Mouse (Mus musculus): ENCODE results near the gene S100a9. TPM values are rescaled to one million over a fixed set of nuclear protein-coding genes. Genes with fewer than 3 reads are reported as not detected.

Gene S100a9
- total and polyA plus RNA-seq, 3 experiments: not detected

Other genes with a start within 250 kb of the S100a9 start
- not detected in 2 replicates for gene Npr1, start 229.9 kb downstream of the S100a9 start, total RNA-seq (2012; rRNA removed)
- under 1 TPM in 1 of 2 experiments, not detected in 1; 0.11 TPM for gene Npr1, start 229.9 kb downstream of the S100a9 start, polyA plus RNA-seq (2012; ENCODE audit: insufficient read depth in 1 of 2, insufficient read length in 2 of 2, low read depth in 1 of 2, low replicate concordance in 2 of 2, missing spikeins in 1 of 2)
- 162 and 175 TPM in 2 replicates for gene Ilf2, start 219.6 kb downstream of the S100a9 start, total RNA-seq (2012; rRNA removed)
- gene Ilf2, start 219.6 kb downstream of the S100a9 start, polyA plus RNA-seq (2012; ENCODE audit: insufficient read depth in 1 of 2, insufficient read length in 2 of 2, low read depth in 1 of 2, low replicate concordance in 2 of 2, missing spikeins in 1 of 2): 100 to 1,000 TPM; 107 to 223 TPM
- 24.5 and 25.2 TPM in 2 replicates for gene Snapin, start 204.7 kb downstream of the S100a9 start, total RNA-seq (2012; rRNA removed)
- gene Snapin, start 204.7 kb downstream of the S100a9 start, polyA plus RNA-seq (2012; ENCODE audit: insufficient read depth in 1 of 2, insufficient read length in 2 of 2, low read depth in 1 of 2, low replicate concordance in 2 of 2, missing spikeins in 1 of 2): 10 to 100 TPM in 1 of 2 experiments, not detected in 1; 46.8 TPM
- 201 and 202 TPM in 2 replicates for gene Chtop, start 186.2 kb downstream of the S100a9 start, total RNA-seq (2012; rRNA removed)
- 100 to 1,000 TPM in 1 of 2 experiments, not detected in 1; 320 TPM for gene Chtop, start 186.2 kb downstream of the S100a9 start, polyA plus RNA-seq (2012; ENCODE audit: insufficient read depth in 1 of 2, insufficient read length in 2 of 2, low read depth in 1 of 2, low replicate concordance in 2 of 2, missing spikeins in 1 of 2)
- gene S100a1, start 181.3 kb downstream of the S100a9 start, total RNA-seq (2012; rRNA removed): 8.7 and 14.4 TPM in 2 replicates
- gene S100a1, start 181.3 kb downstream of the S100a9 start, polyA plus RNA-seq (2012; ENCODE audit: insufficient read depth in 1 of 2, insufficient read length in 2 of 2, low read depth in 1 of 2, low replicate concordance in 2 of 2, missing spikeins in 1 of 2): 10 to 100 TPM in 1 of 2 experiments, not detected in 1; 22.2 TPM
- 26.1 and 29.9 TPM in 2 replicates for gene S100a13, start 181.3 kb downstream of the S100a9 start, total RNA-seq (2012; rRNA removed)
- gene S100a13, start 181.3 kb downstream of the S100a9 start, polyA plus RNA-seq (2012; ENCODE audit: insufficient read depth in 1 of 2, insufficient read length in 2 of 2, low read depth in 1 of 2, low replicate concordance in 2 of 2, missing spikeins in 1 of 2): 10 to 100 TPM in 1 of 2 experiments, not detected in 1; 22.0 TPM
- gene S100a14, start 168.9 kb downstream of the S100a9 start, total RNA-seq (2012; rRNA removed): not detected in 2 replicates
- gene S100a14, start 168.9 kb downstream of the S100a9 start, polyA plus RNA-seq (2012; ENCODE audit: insufficient read depth in 1 of 2, insufficient read length in 2 of 2, low read depth in 1 of 2, low replicate concordance in 2 of 2, missing spikeins in 1 of 2): not detected
- not detected in 2 replicates for gene S100a16, start 158.5 kb downstream of the S100a9 start, total RNA-seq (2012; rRNA removed)
- gene S100a16, start 158.5 kb downstream of the S100a9 start, polyA plus RNA-seq (2012; ENCODE audit: insufficient read depth in 1 of 2, insufficient read length in 2 of 2, low read depth in 1 of 2, low replicate concordance in 2 of 2, missing spikeins in 1 of 2): not detected
- 0.04 TPM in 1 of 2 replicates, not detected in the other for gene S100a3, start 135.1 kb downstream of the S100a9 start, total RNA-seq (2012; rRNA removed)
- under 1 TPM in 1 of 2 experiments, not detected in 1; 0.03 TPM for gene S100a3, start 135.1 kb downstream of the S100a9 start, polyA plus RNA-seq (2012; ENCODE audit: insufficient read depth in 1 of 2, insufficient read length in 2 of 2, low read depth in 1 of 2, low replicate concordance in 2 of 2, missing spikeins in 1 of 2)
- gene S100a2, start 105.5 kb downstream of the S100a9 start, total RNA-seq (2012; rRNA removed): not detected in 2 replicates
- gene S100a2, start 105.5 kb downstream of the S100a9 start, polyA plus RNA-seq (2012; ENCODE audit: insufficient read depth in 1 of 2, insufficient read length in 2 of 2, low read depth in 1 of 2, low replicate concordance in 2 of 2, missing spikeins in 1 of 2): not detected
- gene Gm42674, start 93.8 kb downstream of the S100a9 start, total RNA-seq (2012; rRNA removed): not detected in 2 replicates
- gene Gm42674, start 93.8 kb downstream of the S100a9 start, polyA plus RNA-seq (2012; ENCODE audit: insufficient read depth in 1 of 2, insufficient read length in 2 of 2, low read depth in 1 of 2, low replicate concordance in 2 of 2, missing spikeins in 1 of 2): not detected
- gene S100a4, start 92.0 kb downstream of the S100a9 start, total RNA-seq (2012; rRNA removed): 0.73 and 0.82 TPM in 2 replicates
- 1 to 10 TPM in 1 of 2 experiments, not detected in 1; 2.3 TPM for gene S100a4, start 92.0 kb downstream of the S100a9 start, polyA plus RNA-seq (2012; ENCODE audit: insufficient read depth in 1 of 2, insufficient read length in 2 of 2, low read depth in 1 of 2, low replicate concordance in 2 of 2, missing spikeins in 1 of 2)
- not detected in 2 replicates for gene S100a5, start 87.2 kb downstream of the S100a9 start, total RNA-seq (2012; rRNA removed)
- not detected for gene S100a5, start 87.2 kb downstream of the S100a9 start, polyA plus RNA-seq (2012; ENCODE audit: insufficient read depth in 1 of 2, insufficient read length in 2 of 2, low read depth in 1 of 2, low replicate concordance in 2 of 2, missing spikeins in 1 of 2)
- gene S100a6, start 82.8 kb downstream of the S100a9 start, total RNA-seq (2012; rRNA removed): 0.85 and 2.1 TPM in 2 replicates
- 1 to 10 TPM in 1 of 2 experiments, not detected in 1; 4.7 TPM for gene S100a6, start 82.8 kb downstream of the S100a9 start, polyA plus RNA-seq (2012; ENCODE audit: insufficient read depth in 1 of 2, insufficient read length in 2 of 2, low read depth in 1 of 2, low replicate concordance in 2 of 2, missing spikeins in 1 of 2)
- not detected in 2 replicates for gene S100a7a, start 41.7 kb downstream of the S100a9 start, total RNA-seq (2012; rRNA removed)
- not detected for gene S100a7a, start 41.7 kb downstream of the S100a9 start, polyA plus RNA-seq (2012; ENCODE audit: insufficient read depth in 1 of 2, insufficient read length in 2 of 2, low read depth in 1 of 2, low replicate concordance in 2 of 2, missing spikeins in 1 of 2)
- not detected in 2 replicates for gene S100a8, start 26.7 kb downstream of the S100a9 start, total RNA-seq (2012; rRNA removed)
- not detected for gene S100a8, start 26.7 kb downstream of the S100a9 start, polyA plus RNA-seq (2012; ENCODE audit: insufficient read depth in 1 of 2, insufficient read length in 2 of 2, low read depth in 1 of 2, low replicate concordance in 2 of 2, missing spikeins in 1 of 2)
- not detected in 2 replicates for gene Pglyrp4, start 31.2 kb upstream of the S100a9 start, total RNA-seq (2012; rRNA removed)
- not detected for gene Pglyrp4, start 31.2 kb upstream of the S100a9 start, polyA plus RNA-seq (2012; ENCODE audit: insufficient read depth in 1 of 2, insufficient read length in 2 of 2, low read depth in 1 of 2, low replicate concordance in 2 of 2, missing spikeins in 1 of 2)
- gene Gm5849, start 82.2 kb upstream of the S100a9 start, total RNA-seq (2012; rRNA removed): not detected in 2 replicates
- gene Gm5849, start 82.2 kb upstream of the S100a9 start, polyA plus RNA-seq (2012; ENCODE audit: insufficient read depth in 1 of 2, insufficient read length in 2 of 2, low read depth in 1 of 2, low replicate concordance in 2 of 2, missing spikeins in 1 of 2): not detected